Mouse (Mus musculus) limb, embryonic 11.5 days (tissue): ENCODE measurements around the gene Ubox5. TPM values are rescaled to one million over a fixed set of nuclear protein-coding genes. Genes with fewer than 3 reads are reported as not detected.

ENCODE experiments used
- ATAC-seq: fragments of 200-750 bp; cut with Nextera tagmentation; 2 replicates; pipeline ENCODE4 v1.8.0; 2017; ENCODE audit warnings: low read depth; ENCODE audit not compliant: insufficient number of reproducible peaks, low FRiP score, low TSS enrichment
- DNase-seq: peaks from one replicate; pipeline ENCODE4 v3.0.0-alpha.2; 2015; ENCODE audit warnings: low spot score
- H3K27ac ChIP-seq: fragments of 300-500 bp; sonication (generic); replicated peaks from 2 replicates; pipeline ENCODE4 v1.5.1; 2014; ENCODE audit warnings: low read depth, mild to moderate bottlenecking, low read length
- H3K27me3 ChIP-seq: fragments of 300-500 bp; sonication (generic); 2 replicates; pipeline ENCODE4 v1.6.1; 2014; ENCODE audit warnings: mild to moderate bottlenecking, low read length, mixed read lengths; ENCODE audit not compliant: control insufficient read depth, insufficient read depth
- H3K36me3 ChIP-seq: fragments of 300-500 bp; sonication (generic); 2 replicates; pipeline ENCODE4 v1.6.1; 2014; ENCODE audit warnings: mild to moderate bottlenecking, low read length, moderate library complexity, mixed read lengths; ENCODE audit not compliant: control insufficient read depth, insufficient read depth
- H3K4me1 ChIP-seq: fragments of 300-500 bp; sonication (generic); 2 replicates; pipeline ENCODE4 v1.6.1; 2014; ENCODE audit warnings: low read length, mixed read lengths; ENCODE audit not compliant: control insufficient read depth, insufficient read depth
- H3K4me2 ChIP-seq: fragments of 300-500 bp; sonication (generic); 2 replicates; pipeline ENCODE4 v1.6.1; 2014; ENCODE audit warnings: low read depth, mild to moderate bottlenecking, moderate library complexity; ENCODE audit not compliant: severe bottlenecking
- H3K4me3 ChIP-seq: fragments of 300-500 bp; sonication (generic); 2 replicates; pipeline ENCODE4 v1.5.1; 2014; ENCODE audit warnings: low read depth, low read length
- H3K9ac ChIP-seq: fragments of 300-500 bp; sonication (generic); 2 replicates; pipeline ENCODE4 v1.6.1; 2014; ENCODE audit warnings: mild to moderate bottlenecking, low read length
- H3K9me3 ChIP-seq: fragments of 300-500 bp; sonication (generic); 2 replicates; pipeline ENCODE4 v1.6.1; 2016; ENCODE audit warnings: low read length; ENCODE audit not compliant: control insufficient read depth
- WGBS: fragments of 180-500 bp; shearing (Covaris S2); extraction: QIAGEN DNeasy Blood & Tissue Kit; methylation state at CpG from one replicate; pipeline ENCODE4 v1.1.7; 2014; 5-methylcytosine and 5-hydroxymethylcytosine counted together
- polyA plus RNA-seq: library from polyadenylated mRNA; unstranded; fragments of >200 nt; fragmentation: Nextera tagmentation; extraction: Ambion mirVana; gene quantifications from 2 replicates; pipeline ENCODE4 v1.2.1, GENCODE M21; 2014

Ubox5 gene
- polyA plus RNA-seq, 1 experiment from 2014 or later: 16.6 TPM

GRCm38 (mm10) chr2:130540266-130540665, 89.6 kb downstream of the Ubox5 start:
- no peaks in the 10 kb centered on the region for H3K4me1 ChIP-seq
- ATAC-seq (no peak), DNase-seq (no peak)
- no peak overlapping the region for H3K27ac ChIP-seq
- WGBS: 92% methylated on average over 9 of the region's 9 CpGs
- H3K27me3 ChIP-seq: no peaks in the 10 kb centered on the region
- H3K4me2 ChIP-seq: no peak overlapping the region
- no peak overlapping the region for H3K9ac ChIP-seq
- H3K4me3 ChIP-seq: no peak overlapping the region
- H3K36me3 ChIP-seq: peaks cover 19% of the 10 kb centered on the region; the same call in 1 of the 2 replicates
- no peaks in the 10 kb centered on the region for H3K9me3 ChIP-seq

Other genes starting within 250 kb of the Ubox5 start
- 62.3 and 64.2 TPM in 2 replicates for gene Cpxm1, start 232.5 kb downstream of the Ubox5 start, polyA plus RNA-seq
- gene Gm28372, start 224.8 kb downstream of the Ubox5 start, polyA plus RNA-seq: not detected in 2 replicates
- gene 1700020A23Rik, start 224.8 kb downstream of the Ubox5 start, polyA plus RNA-seq: not detected in 2 replicates
- 0.11 TPM in 1 of 2 replicates, not detected in the other for gene Tmem239, start 223.6 kb downstream of the Ubox5 start, polyA plus RNA-seq
- 79.8 and 89.2 TPM in 2 replicates for gene Vps16, start 205.7 kb downstream of the Ubox5 start, polyA plus RNA-seq
- 10.9 and 11.4 TPM in 2 replicates for gene Pced1a, start 205.3 kb downstream of the Ubox5 start, polyA plus RNA-seq
- gene Ptpra, start 179.8 kb downstream of the Ubox5 start, polyA plus RNA-seq: 88.6 and 98.5 TPM in 2 replicates
- gene Mrps26, start 66.3 kb downstream of the Ubox5 start, polyA plus RNA-seq: 80.2 and 90.2 TPM in 2 replicates
- not detected in 2 replicates for gene Oxt, start 53.9 kb downstream of the Ubox5 start, polyA plus RNA-seq
- gene Avp, start 47.5 kb downstream of the Ubox5 start, polyA plus RNA-seq: not detected in 2 replicates
- 23.4 and 24.9 TPM in 2 replicates for gene Fastkd5, start within 50 bp of the Ubox5 start, polyA plus RNA-seq
- 0.88 and 1.1 TPM in 2 replicates for gene Lzts3, start 12.8 kb upstream of the Ubox5 start, polyA plus RNA-seq
- gene Ddrgk1, start 34.6 kb upstream of the Ubox5 start, polyA plus RNA-seq: 50.7 and 52.5 TPM in 2 replicates
- gene Itpa, start 37.6 kb upstream of the Ubox5 start, polyA plus RNA-seq: 149 and 157 TPM in 2 replicates
- 0.57 and 1.1 TPM in 2 replicates for gene Slc4a11, start 67.5 kb upstream of the Ubox5 start, polyA plus RNA-seq